Mouse (Mus musculus) liver, embryonic 14.5 days (tissue): Measurements from ENCODE around the gene Map2k5.

Experiments used
- CTCF ChIP-seq: IDR thresholded peaks from 2 replicates; pipeline ENCODE4 v1.5.1; 2016; ENCODE audit warnings: antibody characterized with exemption, low read depth, control low read depth
- EP300 ChIP-seq: IDR thresholded peaks from 2 replicates; pipeline ENCODE4 v1.6.1; 2016; ENCODE audit warnings: antibody characterized with exemption, low read depth

DNA sequence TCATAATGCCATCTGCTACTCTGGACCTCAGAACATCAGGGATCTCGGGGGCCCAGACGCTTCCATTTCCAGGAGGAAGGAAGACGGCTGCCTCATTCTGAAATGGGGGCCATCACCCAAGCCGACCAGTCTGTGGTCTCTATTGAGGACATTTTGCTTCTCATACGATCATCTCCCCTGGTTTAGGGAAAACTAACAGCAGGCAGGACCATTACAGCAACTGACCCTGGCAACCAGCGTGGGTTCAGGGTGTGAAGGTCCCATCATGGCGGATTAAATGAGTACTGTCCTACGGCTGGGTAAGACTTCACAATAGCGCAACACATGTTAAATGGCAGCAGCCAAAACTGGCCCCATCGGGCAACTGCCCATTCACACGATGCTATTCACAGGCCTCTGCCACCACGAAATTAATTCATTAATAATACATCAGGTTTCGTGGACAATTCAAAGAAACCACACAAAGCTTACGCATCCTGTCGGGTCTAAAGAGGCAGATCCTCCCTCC lies 170.9 kb downstream of the Map2k5 start:
- TF ChIP-seq CTCF (no peak), EP300 (no peak)
